Mouse (Mus musculus) embryonic facial prominence, embryonic 13.5 days (tissue): ENCODE data around the gene Zfp758. TPM values are rescaled to one million over a fixed set of nuclear protein-coding genes. Genes with fewer than 3 reads are reported as not detected.
"Not testable (repeated sequence)": the region's sequence is repeated elsewhere in the genome, so short reads cannot be mapped to it uniquely, and the experiment has no call there.

Experiments
- ATAC-seq: fragments of 200-750 bp; cut with Nextera tagmentation; 2 replicates; pipeline ENCODE4 v1.8.0; 2017; ENCODE audit warnings: low read depth; ENCODE audit not compliant: insufficient number of reproducible peaks, insufficient read depth, low FRiP score, low TSS enrichment
- H3K27ac ChIP-seq: fragments of 300-500 bp; sonication (generic); 2 replicates; pipeline ENCODE4 v1.5.1; 2015; ENCODE audit warnings: moderate library complexity, mild to moderate bottlenecking, inconsistent platforms
- H3K27me3 ChIP-seq: fragments of 300-500 bp; sonication (generic); 2 replicates; pipeline ENCODE4 v1.6.1; 2015; ENCODE audit warnings: mild to moderate bottlenecking, inconsistent platforms
- H3K36me3 ChIP-seq: fragments of 300-500 bp; sonication (generic); 2 replicates; pipeline ENCODE4 v1.6.1; 2015; ENCODE audit warnings: mild to moderate bottlenecking, inconsistent platforms
- H3K4me1 ChIP-seq: fragments of 300-500 bp; sonication (generic); 2 replicates; pipeline ENCODE4 v1.6.1; 2015; ENCODE audit warnings: inconsistent platforms
- H3K4me2 ChIP-seq: fragments of 300-500 bp; sonication (generic); 2 replicates; pipeline ENCODE4 v1.6.1; 2015; ENCODE audit warnings: moderate library complexity, mild to moderate bottlenecking, inconsistent platforms
- H3K4me3 ChIP-seq: fragments of 300-500 bp; sonication (generic); 2 replicates; pipeline ENCODE4 v1.5.1; 2015; ENCODE audit warnings: mild to moderate bottlenecking, inconsistent platforms
- H3K9ac ChIP-seq: fragments of 300-500 bp; sonication (generic); 2 replicates; pipeline ENCODE4 v1.6.1; 2015; ENCODE audit warnings: mild to moderate bottlenecking, inconsistent platforms
- H3K9me3 ChIP-seq: fragments of 300-500 bp; sonication (generic); 2 replicates; pipeline ENCODE4 v1.6.1; 2016; ENCODE audit warnings: inconsistent platforms
- WGBS: fragments of 180-500 bp; shearing (Covaris S2); methylation state at CpG from one replicate; pipeline ENCODE4 v1.1.7; 2015; ENCODE audit warnings: mixed read lengths; 5-methylcytosine and 5-hydroxymethylcytosine counted together
- polyA plus RNA-seq: library from polyadenylated mRNA; unstranded; fragments of >200 nt; fragmentation: Nextera tagmentation; extraction: Ambion mirVana; gene quantifications from 2 replicates; pipeline ENCODE4 v1.2.1, GENCODE M21; 2015

Gene Zfp758
- 9.3 and 9.6 TPM in 2 replicates for polyA plus RNA-seq

GRCm38 (mm10) chr17:22361101-22361781 lies at the start of gene Zfp758, which contains the start of gene Zfp944:
TSS of gene Zfp758 (plus strand) at chr17:22361453.
TSS of gene Zfp944 (minus strand) at chr17:22361400.
- WGBS: 0% methylated on average over 28 of the region's 43 CpGs
- Histone ChIP-seq H3K4me1 (peaks cover 16% of the 10 kb centered on the region), H3K27ac (peak within 1 kb of the TSS; percentile 60; the same call in 1 of the 2 replicates), H3K4me3 (peak within 1 kb of the TSS; percentile 55), H3K4me2 (peak within 1 kb of the TSS; percentile 62), H3K9ac (peak within 1 kb of the TSS; percentile 74), H3K36me3 (peaks cover 17% of the 10 kb centered on the region)
- H3K27me3 ChIP-seq, H3K9me3 ChIP-seq: not testable (repeated sequence)
- peak; percentile 92 for ATAC-seq

- WGBS: 1% methylated on average over 3 of the region's 3 CpGs
Observed at GRCm38 (mm10) chr17:22314219-22314618, 47.0 kb upstream of the Zfp758 start.

GRCm38 (mm10) chr17:22314730-22315226 lies 46.5 kb upstream of the Zfp758 start, which contains the start of gene CT030661.1:
TSS of gene CT030661.1 (minus strand) at chr17:22314837.
- H3K36me3 ChIP-seq, H3K4me1 ChIP-seq, H3K9me3 ChIP-seq, H3K27me3 ChIP-seq: not testable (repeated sequence)
- peak within 1 kb of the TSS; percentile 73; the same call in 1 of the 2 replicates for H3K27ac ChIP-seq
- H3K4me3 ChIP-seq: peak within 1 kb of the TSS; percentile 65
- peak within 1 kb of the TSS; percentile 78 for H3K9ac ChIP-seq
- under 1% methylated on average over 20 of the region's 20 CpGs for WGBS
- peak; percentile 97 for ATAC-seq
- H3K4me2 ChIP-seq: peak within 1 kb of the TSS; percentile 59

More at GRCm38 (mm10) chr17:22314219-22314618, 47.0 kb upstream of the Zfp758 start:
- not testable (repeated sequence) for H3K9me3 ChIP-seq, H3K4me1 ChIP-seq, H3K27me3 ChIP-seq, H3K36me3 ChIP-seq
- peak overlapping the region; percentile 59 for H3K4me2 ChIP-seq
- H3K27ac ChIP-seq: 0 out of 2 replicates have a peak overlapping the region, but pooled peaks have one; percentile 73
- 0 out of 2 replicates have a peak, but pooled peaks have one; percentile 37 for ATAC-seq
- H3K4me3 ChIP-seq: peak overlapping the region; percentile 65
- peak overlapping the region; percentile 78 for H3K9ac ChIP-seq

GRCm38 (mm10) chr17:22315247-22315646 lies 46.0 kb upstream of the Zfp758 start:
- Histone ChIP-seq H3K4me3 (peak overlapping the region; percentile 65), H3K27ac (0 out of 2 replicates have a peak overlapping the region, but pooled peaks have one; percentile 73), H3K4me2 (peak overlapping the region; percentile 59), H3K9ac (peak overlapping the region; percentile 78)
- not testable (repeated sequence) for ATAC-seq, H3K27me3 ChIP-seq, H3K36me3 ChIP-seq, H3K4me1 ChIP-seq, H3K9me3 ChIP-seq
- WGBS: 11% methylated on average over 2 of the region's 2 CpGs

GRCm38 (mm10) chr17:22352794-22353193 lies 8.5 kb upstream of the Zfp758 start:
- Histone ChIP-seq H3K4me2 (no peak overlapping the region), H3K27ac (no peak overlapping the region), H3K4me1 (no peaks in the 10 kb centered on the region), H3K27me3 (no peaks in the 10 kb centered on the region), H3K36me3 (peaks cover 32% of the 10 kb centered on the region), H3K9me3 (no peaks in the 10 kb centered on the region), H3K9ac (no peak overlapping the region), H3K4me3 (no peak overlapping the region)
- no peak for ATAC-seq

GRCm38 (mm10) chr17:22360572-22360971 lies 681 bp upstream of the Zfp758 start:
- peak overlapping the region; percentile 74 for H3K9ac ChIP-seq
- no peaks in the 10 kb centered on the region for H3K27me3 ChIP-seq
- peak overlapping the region; percentile 62 for H3K4me2 ChIP-seq
- H3K27ac ChIP-seq: no peak overlapping the region
- no peak for ATAC-seq
- peaks cover 16% of the 10 kb centered on the region for H3K4me1 ChIP-seq
- WGBS: 27% methylated on average over 5 of the region's 5 CpGs
- no peaks in the 10 kb centered on the region for H3K9me3 ChIP-seq
- peak overlapping the region; percentile 55 for H3K4me3 ChIP-seq
- H3K36me3 ChIP-seq: peaks cover 17% of the 10 kb centered on the region

GRCm38 (mm10) chr17:22363895-22364294 lies 2.6 kb downstream of the Zfp758 start:
- Histone ChIP-seq H3K4me1 (peaks cover 16% of the 10 kb centered on the region), H3K4me2 (no peak overlapping the region), H3K27ac (no peak overlapping the region), H3K9ac (no peak overlapping the region), H3K4me3 (no peak overlapping the region), H3K36me3 (peaks cover 15% of the 10 kb centered on the region; the same call in 1 of the 2 replicates), H3K27me3 (no peaks in the 10 kb centered on the region), H3K9me3 (peaks cover 13% of the 10 kb centered on the region)
- ATAC-seq: no peak
- 90% methylated on average over 3 of the region's 3 CpGs for WGBS

- WGBS: 73% methylated on average over 2 of the region's 2 CpGs
- no peak overlapping the region for H3K4me2 ChIP-seq
- no peaks in the 10 kb centered on the region for H3K9me3 ChIP-seq
- no peaks in the 10 kb centered on the region for H3K27me3 ChIP-seq
- H3K9ac ChIP-seq: no peak overlapping the region
- H3K4me1 ChIP-seq: no peaks in the 10 kb centered on the region
- ATAC-seq: no peak
- H3K36me3 ChIP-seq: no peaks in the 10 kb centered on the region
- no peak overlapping the region for H3K27ac ChIP-seq
- no peak overlapping the region for H3K4me3 ChIP-seq
Observed at GRCm38 (mm10) chr17:22410756-22411155, 49.5 kb downstream of the Zfp758 start.

- no peak overlapping the region for H3K4me2 ChIP-seq
Observed at GRCm38 (mm10) chr17:22417510-22417909, 56.3 kb downstream of the Zfp758 start.

GRCm38 (mm10) chr17:22423952-22424617 lies 62.8 kb downstream of the Zfp758 start, which contains the start of gene Zfp946:
TSS of gene Zfp946 (plus strand) at chr17:22424222.
- Histone ChIP-seq H3K4me1 (no peaks in the 10 kb centered on the region), H3K27ac (peak within 1 kb of the TSS; percentile 86), H3K9me3 (no peaks in the 10 kb centered on the region), H3K9ac (peak within 1 kb of the TSS; percentile 76), H3K36me3 (no peaks in the 10 kb centered on the region), H3K4me3 (peak within 1 kb of the TSS; percentile 62), H3K27me3 (no peaks in the 10 kb centered on the region), H3K4me2 (peak within 1 kb of the TSS; percentile 66)
- under 1% methylated on average over 28 of the region's 29 CpGs for WGBS
- peak; percentile 93 for ATAC-seq

More at GRCm38 (mm10) chr17:22417510-22417909, 56.3 kb downstream of the Zfp758 start:
- H3K4me1 ChIP-seq: no peaks in the 10 kb centered on the region
- H3K4me3 ChIP-seq: no peak overlapping the region
- ATAC-seq: no peak
- under 1% methylated on average over 3 of the region's 3 CpGs for WGBS
- no peaks in the 10 kb centered on the region for H3K27me3 ChIP-seq
- H3K9ac ChIP-seq: no peak overlapping the region
- H3K36me3 ChIP-seq: no peaks in the 10 kb centered on the region
- no peaks in the 10 kb centered on the region for H3K9me3 ChIP-seq
- no peak overlapping the region for H3K27ac ChIP-seq

- no peak for ATAC-seq
- H3K9me3 ChIP-seq: no peaks in the 10 kb centered on the region
- H3K4me1 ChIP-seq: no peaks in the 10 kb centered on the region
- H3K4me2 ChIP-seq: peak overlapping the region; percentile 66
- H3K27ac ChIP-seq: peak overlapping the region; percentile 86; the same call in 1 of the 2 replicates
- 3% methylated on average over 12 of the region's 12 CpGs for WGBS
- peak overlapping the region; percentile 62 for H3K9ac ChIP-seq
- no peaks in the 10 kb centered on the region for H3K27me3 ChIP-seq
- H3K4me3 ChIP-seq: peak overlapping the region; percentile 62
- no peaks in the 10 kb centered on the region for H3K36me3 ChIP-seq
Observed at GRCm38 (mm10) chr17:22424636-22425354, 63.5 kb downstream of the Zfp758 start.
